Mouse (Mus musculus): ENCODE results near the gene Gpn2.

- no peak for TF ChIP-seq POLR2A (IDR thresholded peaks at IDR 0.05; ENCODE audit: control insufficient read depth, low read depth, low read length)
- no peak for TF ChIP-seq CTCF (IDR thresholded peaks at IDR 0.05; ENCODE audit: control insufficient read depth, insufficient read depth, insufficient replicate concordance, low read depth, low read length)
These were observed 28.9 kb downstream of the Gpn2 start for GRCm38 (mm10) chr4:133613026-133613425.

Measured in testis, adult 2 months (tissue).